Mouse (Mus musculus): Measurements from ENCODE around the gene Camkmt. TPM values are rescaled to one million over a fixed set of nuclear protein-coding genes. Genes with fewer than 3 reads are reported as not detected.

The Camkmt gene
- polyA plus RNA-seq, 1 experiment = 3.6 TPM

GRCm38 (mm10) chr17:85458075-85458474, 367.7 kb downstream of the Camkmt start:
- Histone ChIP-seq H3K4me1 (ENCODE audit: control insufficient read depth, insufficient read depth, low read length) (0 out of 2 replicates have a peak, but pooled peaks cover 3% of the 10 kb centered on the region), H3K36me3 (ENCODE audit: control insufficient read depth, insufficient read depth, low read length) (no peaks in the 10 kb centered on the region), H3K27me3 (replicated peaks; ENCODE audit: control insufficient read depth, insufficient read depth, low read length) (peaks cover 8% of the 10 kb centered on the region), H3K27ac (ENCODE audit: insufficient read depth, low read depth, low read length) (no peak overlapping the region), H3K4me3 (ENCODE audit: insufficient read depth, low read depth, low read length) (no peak overlapping the region)
- no peak for TF ChIP-seq POLR2A (IDR thresholded peaks at IDR 0.05; ENCODE audit: low read depth, low read length)
- TF ChIP-seq CTCF (conservative IDR thresholded peaks at IDR 0.05; ENCODE audit: insufficient read depth, insufficient read length, low read depth, low read length) = no peak
- 31% methylated on average over 14 of the region's 14 CpGs for WGBS
- DNase-seq = no peak

GRCm38 (mm10) chr17:85458589-85458988, 368.2 kb downstream of the Camkmt start:
- Histone ChIP-seq H3K4me1 (ENCODE audit: control insufficient read depth, insufficient read depth, low read length) (0 out of 2 replicates have a peak, but pooled peaks cover 3% of the 10 kb centered on the region), H3K4me3 (ENCODE audit: insufficient read depth, low read depth, low read length) (no peak overlapping the region), H3K27me3 (replicated peaks; ENCODE audit: control insufficient read depth, insufficient read depth, low read length) (peaks cover 8% of the 10 kb centered on the region), H3K36me3 (ENCODE audit: control insufficient read depth, insufficient read depth, low read length) (no peaks in the 10 kb centered on the region), H3K27ac (ENCODE audit: insufficient read depth, low read depth, low read length) (no peak overlapping the region)
- DNase-seq = no peak
- no peak for TF ChIP-seq POLR2A (IDR thresholded peaks at IDR 0.05; ENCODE audit: low read depth, low read length)
- no peak for TF ChIP-seq CTCF (conservative IDR thresholded peaks at IDR 0.05; ENCODE audit: insufficient read depth, insufficient read length, low read depth, low read length)
- 45% methylated on average over 9 of the region's 9 CpGs for WGBS

GRCm38 (mm10) chr17:85461577-85461976, 371.2 kb downstream of the Camkmt start:
- TF ChIP-seq CTCF (conservative IDR thresholded peaks at IDR 0.05; ENCODE audit: insufficient read depth, insufficient read length, low read depth, low read length) = no peak
- H3K4me3 ChIP-seq (ENCODE audit: insufficient read depth, low read depth, low read length) = no peak overlapping the region
- no peak overlapping the region for H3K27ac ChIP-seq (ENCODE audit: insufficient read depth, low read depth, low read length)
- H3K27me3 ChIP-seq (replicated peaks; ENCODE audit: control insufficient read depth, insufficient read depth, low read length) = peaks cover 5% of the 10 kb centered on the region; the same call in 1 of the 2 replicates
- H3K36me3 ChIP-seq (ENCODE audit: control insufficient read depth, insufficient read depth, low read length) = no peaks in the 10 kb centered on the region
- DNase-seq = no peak
- WGBS = 38% methylated on average over 3 of the region's 3 CpGs
- no peaks in the 10 kb centered on the region for H3K4me1 ChIP-seq (ENCODE audit: control insufficient read depth, insufficient read depth, low read length)

- WGBS = 13% methylated on average over 22 of the region's 22 CpGs
- H3K27ac ChIP-seq (ENCODE audit: insufficient read depth, low read depth, low read length) = no peak overlapping the region
- DNase-seq = peak; percentile 41
- TF ChIP-seq CTCF (conservative IDR thresholded peaks at IDR 0.05; ENCODE audit: insufficient read depth, insufficient read length, low read depth, low read length) (no peak), POLR2A (IDR thresholded peaks at IDR 0.05; ENCODE audit: low read depth, low read length) (no peak)
- peaks cover 3% of the 10 kb centered on the region; the same call in 1 of the 2 replicates for H3K27me3 ChIP-seq (replicated peaks; ENCODE audit: control insufficient read depth, insufficient read depth, low read length)
- no peaks in the 10 kb centered on the region for H3K4me1 ChIP-seq (ENCODE audit: control insufficient read depth, insufficient read depth, low read length)
- H3K36me3 ChIP-seq (ENCODE audit: control insufficient read depth, insufficient read depth, low read length) = no peaks in the 10 kb centered on the region
- no peak overlapping the region for H3K4me3 ChIP-seq (ENCODE audit: insufficient read depth, low read depth, low read length)
Observed at GRCm38 (mm10) chr17:85463497-85464392, 373.4 kb downstream of the Camkmt start.

- no peak for TF ChIP-seq POLR2A (IDR thresholded peaks at IDR 0.05; ENCODE audit: low read depth, low read length)
- Histone ChIP-seq H3K27me3 (replicated peaks; ENCODE audit: control insufficient read depth, insufficient read depth, low read length) (0 out of 2 replicates have a peak, but pooled peaks cover 3% of the 10 kb centered on the region), H3K36me3 (ENCODE audit: control insufficient read depth, insufficient read depth, low read length) (no peaks in the 10 kb centered on the region), H3K4me3 (ENCODE audit: insufficient read depth, low read depth, low read length) (peak overlapping the region; percentile 16), H3K27ac (ENCODE audit: insufficient read depth, low read depth, low read length) (no peak overlapping the region), H3K4me1 (ENCODE audit: control insufficient read depth, insufficient read depth, low read length) (no peaks in the 10 kb centered on the region)
- DNase-seq = peak; percentile 75
- WGBS = 4% methylated on average over 40 of the region's 40 CpGs
Observed at GRCm38 (mm10) chr17:85464466-85465411, 374.4 kb downstream of the Camkmt start.

GRCm38 (mm10) chr17:85469776-85470175, 379.4 kb downstream of the Camkmt start:
- TF ChIP-seq CTCF (conservative IDR thresholded peaks at IDR 0.05; ENCODE audit: insufficient read depth, insufficient read length, low read depth, low read length) (no peak), POLR2A (IDR thresholded peaks at IDR 0.05; ENCODE audit: low read depth, low read length) (no peak)
- Histone ChIP-seq H3K4me3 (ENCODE audit: insufficient read depth, low read depth, low read length) (no peak overlapping the region), H3K27me3 (replicated peaks; ENCODE audit: control insufficient read depth, insufficient read depth, low read length) (no peaks in the 10 kb centered on the region), H3K36me3 (ENCODE audit: control insufficient read depth, insufficient read depth, low read length) (no peaks in the 10 kb centered on the region), H3K4me1 (ENCODE audit: control insufficient read depth, insufficient read depth, low read length) (no peaks in the 10 kb centered on the region), H3K27ac (ENCODE audit: insufficient read depth, low read depth, low read length) (no peak overlapping the region)
- WGBS = 77% methylated on average over 4 of the region's 4 CpGs
- DNase-seq = no peak
